In genomic region chrX:36804196-36804595, GRCm38 (mm10) we compare ENCODE assay signal across 8 mouse cellular contexts. TPM values are rescaled to one million over a fixed set of nuclear protein-coding genes. Genes with fewer than 3 reads are reported as not detected.
DNase-seq lines count a peak whose midpoint lies in the region; ATAC-seq and TF ChIP-seq lines count a peak whose summit lies in the region.

No protein-coding gene starts in this region.

- no peak for TF ChIP-seq CTCF in lung, adult 2 months (IDR thresholded peaks at IDR 0.05; ENCODE audit: insufficient read depth, low read length)
- no peak for TF ChIP-seq CTCF in forebrain, postnatal 0 days (IDR thresholded peaks at IDR 0.05; ENCODE audit: low read depth)

- H3K27me3 ChIP-seq in forebrain, postnatal 0 days (ENCODE audit: insufficient read depth, low read length), result no peaks in the 10 kb centered on the region

- H3K4me1 ChIP-seq in lung, adult 2 months (ENCODE audit: control insufficient read depth, insufficient read depth, low read length), result peaks cover 2% of the 10 kb centered on the region; the same call in 1 of the 2 replicates
- no peaks in the 10 kb centered on the region for H3K4me1 ChIP-seq in forebrain, postnatal 0 days (ENCODE audit: insufficient read depth)

- no peak overlapping the region for H3K9ac ChIP-seq in forebrain, postnatal 0 days

- ATAC-seq in forebrain, postnatal 0 days, result no peak

- no peaks in the 10 kb centered on the region for H3K36me3 ChIP-seq in forebrain, postnatal 0 days (ENCODE audit: insufficient read depth)

- no peak overlapping the region for H3K4me2 ChIP-seq in forebrain, postnatal 0 days (ENCODE audit: low read depth)

- TF ChIP-seq POLR2A in lung, adult 2 months (IDR thresholded peaks at IDR 0.05; ENCODE audit: borderline replicate concordance, extremely low read depth, low read depth, low read length), result no peak

- no peak overlapping the region for H3K27ac ChIP-seq in forebrain, postnatal 0 days (ENCODE audit: low read depth, low read length)

- H3K9me3 ChIP-seq in forebrain, postnatal 0 days (ENCODE audit: low read length), result no peaks in the 10 kb centered on the region

- H3K4me3 ChIP-seq in lung, adult 2 months (replicated peaks; ENCODE audit: extremely low read depth, low read depth, low read length), result no peak overlapping the region
- H3K4me3 ChIP-seq in forebrain, postnatal 0 days (ENCODE audit: low read depth, low read length), result no peak overlapping the region

- 52% methylated on average over 5 of the region's 5 CpGs for WGBS in lung, adult 2 months
- 75% methylated on average over 5 of the region's 5 CpGs for WGBS in forebrain, postnatal 0 days

- DNase-seq in lung, adult 18-20 months, result peak; percentile 52 to 70
- no peak for DNase-seq in lung, adult 2 months
- DNase-seq in gastrocnemius, postnatal 25 days, result peak; percentile 51
- DNase-seq in kidney, postnatal 36 days, result peak; percentile 66 to 84
- no peak for DNase-seq in layer of hippocampus, adult 18-20 months (ENCODE audit: low spot score in 2 of 2)
- no peak for DNase-seq in forebrain, postnatal 0 days
- no peak for DNase-seq in MN1 (ENCODE audit: low spot score)
- DNase-seq in frontal cortex, postnatal 10 days (ENCODE audit: low spot score in 2 of 2), result no peak

RNA-seq across cellular contexts. Expression of gene Slc25a5, which starts 8.7 kb away (rescaled TPM):
- polyA plus RNA-seq in lung, adult 2 months (2012; rRNA removed), result 299 and 343 TPM in 2 replicates
- 10 to 100 TPM; 78.5 to 87.7 TPM for total RNA-seq in gastrocnemius, postnatal 25 days (2021)
- 100 to 1,000 TPM; 320 to 325 TPM for total RNA-seq in layer of hippocampus, adult 18-20 months (2021)
- total RNA-seq in forebrain, postnatal 0 days (2014; rRNA removed), result 333 and 351 TPM in 2 replicates
- 466 and 495 TPM in 2 replicates for polyA plus RNA-seq in forebrain, postnatal 0 days (2015; fragmentation: Nextera tagmentation; extraction: Ambion mirVana)

Comparison
In these comparisons a context has a peak if more than half of its experiments do, and no peak if none do; other contexts are left out.
1. DNase-seq: peak in lung, adult 18-20 months (2 of 2), gastrocnemius, postnatal 25 days (single experiment) and kidney, postnatal 36 days (2 of 2); none in lung, adult 2 months (single experiment), layer of hippocampus, adult 18-20 months (0 of 2), forebrain, postnatal 0 days (single experiment), MN1 (single experiment) and frontal cortex, postnatal 10 days (0 of 2).